Mouse (Mus musculus) midbrain, postnatal 0 days (tissue): ENCODE data around the gene Bbox1. TPM values are rescaled to one million over a fixed set of nuclear protein-coding genes. Genes with fewer than 3 reads are reported as not detected.
A peak's percentile ranks its signal among the peaks of the same experiment; 100 is the strongest.

Experiments
- ATAC-seq: fragments of 200-750 bp; cut with Nextera tagmentation; 2 replicates; pipeline ENCODE4 v1.8.0; 2017; ENCODE audit warnings: moderate number of reproducible peaks, mild to moderate bottlenecking, moderate TSS enrichment, moderate library complexity; ENCODE audit not compliant: low FRiP score
- DNase-seq: peaks from one replicate; pipeline ENCODE4 v3.0.0-alpha.2; 2015; ENCODE audit warnings: low spot score
- H3K27ac ChIP-seq: fragments of 300-500 bp; sonication (generic); 2 replicates; pipeline ENCODE4 v1.5.1; 2014; ENCODE audit warnings: low read depth, mild to moderate bottlenecking, low read length, mixed read lengths
- H3K27me3 ChIP-seq: fragments of 300-500 bp; sonication (generic); 2 replicates; pipeline ENCODE4 v1.6.1; 2014; ENCODE audit warnings: low read length, control low read depth, mixed read lengths; ENCODE audit not compliant: insufficient read depth
- H3K36me3 ChIP-seq: fragments of 300-500 bp; sonication (generic); 2 replicates; pipeline ENCODE4 v1.6.1; 2014; ENCODE audit warnings: low read length, control low read depth, mixed read lengths; ENCODE audit not compliant: insufficient read depth
- H3K4me1 ChIP-seq: fragments of 300-500 bp; sonication (generic); 2 replicates; pipeline ENCODE4 v1.6.1; 2014; ENCODE audit warnings: mild to moderate bottlenecking, control low read depth, antibody characterized with exemption, low read length, mixed read lengths; ENCODE audit not compliant: insufficient read depth
- H3K4me2 ChIP-seq: fragments of 300-500 bp; sonication (generic); 2 replicates; pipeline ENCODE4 v1.6.1; 2014; ENCODE audit warnings: low read depth, mild to moderate bottlenecking, low read length, mixed read lengths; ENCODE audit not compliant: poor library complexity, severe bottlenecking
- H3K4me3 ChIP-seq: fragments of 300-500 bp; sonication (generic); 2 replicates; pipeline ENCODE4 v1.5.1; 2014; ENCODE audit warnings: low read depth, mild to moderate bottlenecking, low read length, moderate library complexity
- H3K9ac ChIP-seq: fragments of 300-500 bp; sonication (generic); replicated peaks from 2 replicates; pipeline ENCODE4 v1.6.1; 2014; ENCODE audit warnings: mild to moderate bottlenecking, low read length, moderate library complexity, mixed read lengths; ENCODE audit not compliant: poor library complexity, severe bottlenecking
- H3K9me3 ChIP-seq: fragments of 300-500 bp; sonication (generic); 2 replicates; pipeline ENCODE4 v1.6.1; 2016; ENCODE audit warnings: low read length, control low read depth
- CTCF ChIP-seq: IDR thresholded peaks from 2 replicates; pipeline ENCODE4 v1.5.1; 2016; ENCODE audit warnings: antibody characterized with exemption, mild to moderate bottlenecking
- WGBS: fragments of 180-500 bp; shearing (Covaris S2); extraction: QIAGEN DNeasy Blood & Tissue Kit; methylation state at CpG from one replicate; pipeline ENCODE4 v1.1.7; 2014; 5-methylcytosine and 5-hydroxymethylcytosine counted together
- polyA plus RNA-seq: library from polyadenylated mRNA; unstranded; fragments of >200 nt; fragmentation: Nextera tagmentation; extraction: Ambion mirVana; gene quantifications from 2 replicates; pipeline ENCODE4 v1.2.1, GENCODE M21; 2015
- total RNA-seq: library from RNA; depleted of rRNA; stranded (reverse); fragments of >200 nt; gene quantifications from 2 replicates; pipeline ENCODE4 v1.2.3, GENCODE M21; 2014

The Bbox1 gene
- total and polyA plus RNA-seq, 2 experiments from 2014 or later: 2.4 to 3.0 TPM

- WGBS: 86% methylated on average over 4 of the region's 4 CpGs
- Histone ChIP-seq H3K36me3 (no peaks in the 10 kb centered on the region), H3K9me3 (no peaks in the 10 kb centered on the region), H3K27me3 (no peaks in the 10 kb centered on the region), H3K4me3 (no peak overlapping the region), H3K4me1 (no peaks in the 10 kb centered on the region), H3K9ac (0 out of 2 replicates have a peak overlapping the region, but pooled peaks have one; percentile 8), H3K27ac (no peak overlapping the region), H3K4me2 (no peak overlapping the region)
- no peak for TF ChIP-seq CTCF
- ATAC-seq (no peak), DNase-seq (no peak)
These were observed 83.6 kb downstream of the Bbox1 start for GRCm38 (mm10) chr2:110230753-110231152.

- 34% methylated on average over 15 of the region's 15 CpGs for whole genome bisulfite sequencing
- H3K36me3 ChIP-seq: no peaks in the 10 kb centered on the region
- no peaks in the 10 kb centered on the region for H3K27me3 ChIP-seq
- H3K9ac ChIP-seq: no peak overlapping the region
- peak; percentile 96 for DNase-seq
- H3K27ac ChIP-seq: no peak overlapping the region; the same call in 1 of the 2 replicates
- no peaks in the 10 kb centered on the region for H3K9me3 ChIP-seq
- H3K4me3 ChIP-seq: no peak overlapping the region
- H3K4me2 ChIP-seq: peak overlapping the region; percentile 21; the same call in 1 of the 2 replicates
- H3K4me1 ChIP-seq: no peaks in the 10 kb centered on the region
- ATAC-seq: peak; percentile 87
- peak; percentile 91 for TF ChIP-seq CTCF
These were observed 84.9 kb downstream of the Bbox1 start for GRCm38 (mm10) chr2:110229143-110230087.

- H3K9me3 ChIP-seq: no peaks in the 10 kb centered on the region
- H3K27me3 ChIP-seq: no peaks in the 10 kb centered on the region
- no peak overlapping the region for H3K4me3 ChIP-seq
- H3K27ac ChIP-seq: no peak overlapping the region
- no peaks in the 10 kb centered on the region for H3K36me3 ChIP-seq
- ATAC-seq: no peak
- no peaks in the 10 kb centered on the region for H3K4me1 ChIP-seq
- H3K4me2 ChIP-seq: no peak overlapping the region
- no peak for TF ChIP-seq CTCF
- WGBS: 60% methylated on average over 4 of the region's 4 CpGs
- DNase-seq: no peak
- H3K9ac ChIP-seq: no peak overlapping the region
These were observed 87.9 kb downstream of the Bbox1 start for GRCm38 (mm10) chr2:110226421-110226820.

GRCm38 (mm10) chr2:110225969-110226368, 88.4 kb downstream of the Bbox1 start:
- DNase-seq (no peak), ATAC-seq (no peak)
- Histone ChIP-seq H3K27ac (no peak overlapping the region), H3K4me3 (no peak overlapping the region), H3K27me3 (no peaks in the 10 kb centered on the region), H3K36me3 (no peaks in the 10 kb centered on the region), H3K9ac (no peak overlapping the region), H3K4me2 (no peak overlapping the region), H3K4me1 (no peaks in the 10 kb centered on the region), H3K9me3 (no peaks in the 10 kb centered on the region)
- TF ChIP-seq CTCF: no peak

GRCm38 (mm10) chr2:110222793-110223192, 91.6 kb downstream of the Bbox1 start:
- Histone ChIP-seq H3K9me3 (no peaks in the 10 kb centered on the region), H3K27me3 (no peaks in the 10 kb centered on the region), H3K27ac (no peak overlapping the region), H3K9ac (no peak overlapping the region), H3K4me1 (no peaks in the 10 kb centered on the region), H3K36me3 (no peaks in the 10 kb centered on the region), H3K4me2 (no peak overlapping the region), H3K4me3 (no peak overlapping the region)
- no peak for ATAC-seq
- 85% methylated on average over 2 of the region's 2 CpGs for WGBS
- TF ChIP-seq CTCF: no peak
- DNase-seq: no peak

- TF ChIP-seq CTCF: no peak
- H3K4me2 ChIP-seq: no peak overlapping the region
These were observed 93.9 kb downstream of the Bbox1 start for GRCm38 (mm10) chr2:110220492-110220891.

More at GRCm38 (mm10) chr2:110220492-110220891, 93.9 kb downstream of the Bbox1 start:
- Histone ChIP-seq H3K4me3 (no peak overlapping the region), H3K9me3 (no peaks in the 10 kb centered on the region), H3K36me3 (no peaks in the 10 kb centered on the region), H3K9ac (no peak overlapping the region), H3K27ac (no peak overlapping the region), H3K4me1 (no peaks in the 10 kb centered on the region), H3K27me3 (no peaks in the 10 kb centered on the region)
- WGBS: 76% methylated on average over 1 of the region's 1 CpGs
- no peak for DNase-seq
- no peak for ATAC-seq
